21 mouse cellular contexts compared by ENCODE assay signal in genomic region chr14:105240120-105240519, GRCm38 (mm10). TPM values are rescaled to one million over a fixed set of nuclear protein-coding genes. Genes with fewer than 3 reads are reported as not detected.
A peak's percentile ranks its signal among the peaks of the same experiment; 100 is the strongest.
DNase-seq lines count a peak whose midpoint lies in the region; ATAC-seq and TF ChIP-seq lines count a peak whose summit lies in the region.
"Had no signal": no experiment of that assay in that cellular context is flagged by ENCODE, and none has a peak within 500 bp of the region (broad histone marks: within the 10 kb centered on the region; RNA-seq: fewer than 3 reads in every experiment).

No protein-coding gene starts in this region.

- intact Hi-C loops in left cerebral cortex, adult 2 months (cut with DNase I) = no loop called here

- H3K4me3 ChIP-seq in left cerebral cortex, adult 2 months = no peak overlapping the region
- H3K4me3 ChIP-seq: embryonic facial prominence, embryonic 10.5 days; forebrain, embryonic 10.5 days; forebrain, embryonic 15.5 days; heart, embryonic 12.5 days; hindbrain, embryonic 15.5 days; intestine, embryonic 15.5 days; kidney, embryonic 15.5 days had no signal

- peak; percentile 79 for ATAC-seq in CD4-positive, CD25-positive, alpha-beta regulatory T cell, adult 4 months
- ATAC-seq in common myeloid progenitor, adult 5-6 weeks (replicated peaks; ENCODE audit: low read depth, poor library complexity, severe bottlenecking) = 0 out of 2 replicates have a peak, but pooled peaks have one; percentile 50
- ATAC-seq: forebrain, embryonic 15.5 days; intestine, embryonic 15.5 days had no signal

- H3K27ac ChIP-seq in left cerebral cortex, adult 2 months = no peak overlapping the region
- H3K27ac ChIP-seq: embryonic facial prominence, embryonic 10.5 days; forebrain, embryonic 10.5 days; forebrain, embryonic 15.5 days; hindbrain, embryonic 15.5 days; intestine, embryonic 15.5 days; kidney, embryonic 15.5 days had no signal

- no peak for TF ChIP-seq CTCF in left cerebral cortex, adult 2 months (IDR thresholded peaks at IDR 0.05)

- peak; percentile 11 for DNase-seq in adrenal gland, adult 2 months
- DNase-seq in adrenal gland, adult 8-10 months = no peak
- peak; percentile 59 for DNase-seq in 416B (ENCODE audit: low read depth)
- DNase-seq in heart, postnatal 4 days = no peak
- DNase-seq in left cerebral cortex, adult 2 months (ENCODE audit: extremely low spot score in 1 of 2, low spot score in 2 of 2) = no peak
- no peak for DNase-seq in heart, adult 11 months
- DNase-seq: adrenal gland, postnatal 10 days; cerebellum, adult 18-20 months; cerebellum, adult 9-11 months; cerebellum, postnatal 36 days; gastrocnemius, postnatal 10 days; kidney, adult 18-20 months had no signal

RNA-seq across cellular contexts. Expression of gene Ndfip2, which starts 18.3 kb away (rescaled TPM):
- 10 to 100 TPM; 33.3 to 45.6 TPM for total RNA-seq in adrenal gland, adult 2 months (2021)
- 34.1 and 41.4 TPM in 2 replicates for polyA plus RNA-seq in adrenal gland, adult 2 months (2012; rRNA removed)
- 10 to 100 TPM; 39.5 to 42.7 (median 40.2) TPM for total RNA-seq in adrenal gland, adult 8-10 months (2022)
- polyA plus RNA-seq in CD4-positive, CD25-positive, alpha-beta regulatory T cell, adult 4 months (2017; shearing (Covaris generic)) = 10 to 100 TPM; 38.1 to 41.2 TPM
- 9.9 and 14.0 TPM in 2 replicates for total RNA-seq in common myeloid progenitor, adult 5-6 weeks (2017)
- 10 to 100 TPM; 33.9 to 35.4 TPM for total RNA-seq in heart, postnatal 4 days (2021)
- total RNA-seq in left cerebral cortex, adult 2 months (2021) = 100 to 1,000 TPM in 1 of 2 experiments, 10 to 100 TPM in 1; 97.9 to 103 TPM

Comparison
In these comparisons a context has a peak if more than half of its experiments do, and no peak if none do; other contexts are left out.
1. DNase-seq: peak in adrenal gland, adult 2 months (single experiment) and 416B (single experiment); none in adrenal gland, adult 8-10 months (single experiment), heart, postnatal 4 days (single experiment), left cerebral cortex, adult 2 months (0 of 2) and heart, adult 11 months (single experiment).